Mouse (Mus musculus) G1E (cell line): Measurements from ENCODE around the gene Actr2.

Experiments
- CTCF ChIP-seq: IDR thresholded peaks from 2 replicates; pipeline ENCODE4 v1.5.1; 2012; ENCODE audit warnings: low read depth, low read length, inconsistent platforms, mixed read lengths
- GATA1 ChIP-seq: IDR thresholded peaks from 2 replicates; pipeline ENCODE4 v1.6.1; 2012; ENCODE audit warnings: borderline replicate concordance, low read length, inconsistent platforms, mixed read lengths

GRCm38 (mm10) chr11:20056168-20056567 is 56.5 kb downstream of the Actr2 start:
- TF ChIP-seq GATA1 (no peak), CTCF (no peak)
